Mouse (Mus musculus) erythroblast, embryonic 14.5 days (primary cell): ENCODE data around the gene Cdc42bpa.

Source experiments
- GATA1 ChIP-seq: IDR thresholded peaks from 2 replicates; pipeline ENCODE4 v1.6.1; 2012; ENCODE audit warnings: low read length, inconsistent platforms, mixed read lengths
- TAL1 ChIP-seq: IDR thresholded peaks from 3 replicates; pipeline ENCODE4 v1.6.1; 2012; ENCODE audit warnings: low read length, inconsistent platforms, mixed read lengths

- no peak for TF ChIP-seq GATA1
- TF ChIP-seq TAL1, result no peak
Observed at GRCm38 (mm10) chr1:180193391-180193935, 233.2 kb downstream of the Cdc42bpa start.
